Mouse (Mus musculus) kidney, embryonic 15.5 days (tissue): ENCODE measurements at regions not wholly inside any gene's neighbourhood (a gene's known extent, or its start where the extent isn't known, plus 50 kb on each side); places are given as distances from the start of the nearest gene placed in this dataset.
A peak's percentile ranks its signal among the peaks of the same experiment; 100 is the strongest.

Experiments used
- ATAC-seq: fragments of 200-750 bp; cut with Nextera tagmentation; replicated peaks from 2 replicates; pipeline ENCODE4 v1.8.0; 2017; ENCODE audit warnings: moderate TSS enrichment; ENCODE audit not compliant: low FRiP score
- H3K27ac ChIP-seq: fragments of 300-500 bp; sonication (generic); 2 replicates; pipeline ENCODE4 v1.5.1; 2015; ENCODE audit warnings: mild to moderate bottlenecking, inconsistent platforms
- H3K27me3 ChIP-seq: fragments of 300-500 bp; sonication (generic); 2 replicates; pipeline ENCODE4 v1.6.1; 2015; ENCODE audit warnings: inconsistent platforms
- H3K36me3 ChIP-seq: fragments of 300-500 bp; sonication (generic); 2 replicates; pipeline ENCODE4 v1.6.1; 2015; ENCODE audit warnings: inconsistent platforms
- H3K4me1 ChIP-seq: fragments of 300-500 bp; sonication (generic); 2 replicates; pipeline ENCODE4 v1.6.1; 2015; ENCODE audit warnings: inconsistent platforms
- H3K4me2 ChIP-seq: fragments of 300-500 bp; sonication (generic); 2 replicates; pipeline ENCODE4 v1.6.1; 2015; ENCODE audit warnings: moderate library complexity, mild to moderate bottlenecking, inconsistent platforms
- H3K4me3 ChIP-seq: fragments of 300-500 bp; sonication (generic); replicated peaks from 2 replicates; pipeline ENCODE4 v1.5.1; 2015; ENCODE audit warnings: mild to moderate bottlenecking, inconsistent platforms
- H3K9ac ChIP-seq: fragments of 300-500 bp; sonication (generic); 2 replicates; pipeline ENCODE4 v1.6.1; 2015; ENCODE audit warnings: mild to moderate bottlenecking, inconsistent platforms
- H3K9me3 ChIP-seq: fragments of 300-500 bp; sonication (generic); replicated peaks from 2 replicates; pipeline ENCODE4 v1.6.1; 2016; ENCODE audit warnings: inconsistent platforms
- WGBS: fragments of 180-500 bp; shearing (Covaris S2); methylation state at CpG from one replicate; pipeline ENCODE4 v1.1.7; 2015; ENCODE audit warnings: mixed read lengths; 5-methylcytosine and 5-hydroxymethylcytosine counted together

- no peak overlapping the region for H3K9ac ChIP-seq
- no peaks in the 10 kb centered on the region for H3K27me3 ChIP-seq
- no peaks in the 10 kb centered on the region for H3K36me3 ChIP-seq
- H3K27ac ChIP-seq = no peak overlapping the region
- ATAC-seq = no peak
- no peak overlapping the region for H3K4me2 ChIP-seq
- H3K9me3 ChIP-seq = no peaks in the 10 kb centered on the region
- no peak overlapping the region for H3K4me3 ChIP-seq
- WGBS = 86% methylated on average over 9 of the region's 9 CpGs
- H3K4me1 ChIP-seq = peaks cover 10% of the 10 kb centered on the region
Measured at GRCm38 (mm10) chr6:51347721-51348120, 84.7 kb upstream of the Nfe2l3 start.

GRCm38 (mm10) chr6:51349771-51350170, 82.7 kb upstream of the Nfe2l3 start:
- Histone ChIP-seq H3K4me1 (peaks cover 7% of the 10 kb centered on the region), H3K4me2 (no peak overlapping the region)

GRCm38 (mm10) chr6:51355041-51355440, 77.4 kb upstream of the Nfe2l3 start:
- Histone ChIP-seq H3K9ac (no peak overlapping the region), H3K27me3 (no peaks in the 10 kb centered on the region), H3K27ac (no peak overlapping the region), H3K4me2 (no peak overlapping the region), H3K4me3 (no peak overlapping the region), H3K36me3 (no peaks in the 10 kb centered on the region), H3K9me3 (no peaks in the 10 kb centered on the region), H3K4me1 (peaks cover under 1% of the 10 kb centered on the region; the same call in 1 of the 2 replicates)
- 59% methylated on average over 11 of the region's 11 CpGs for WGBS
- no peak for ATAC-seq

More at GRCm38 (mm10) chr6:51349771-51350170, 82.7 kb upstream of the Nfe2l3 start:
- Histone ChIP-seq H3K9me3 (no peaks in the 10 kb centered on the region), H3K27ac (no peak overlapping the region), H3K36me3 (no peaks in the 10 kb centered on the region), H3K4me3 (no peak overlapping the region), H3K9ac (no peak overlapping the region), H3K27me3 (no peaks in the 10 kb centered on the region)
- 17% methylated on average over 3 of the region's 3 CpGs for WGBS
- ATAC-seq = 0 out of 2 replicates have a peak, but pooled peaks have one; percentile 22

- ATAC-seq = no peak
- Histone ChIP-seq H3K4me2 (no peak overlapping the region), H3K4me3 (no peak overlapping the region), H3K27ac (no peak overlapping the region), H3K9ac (no peak overlapping the region), H3K4me1 (peaks cover 6% of the 10 kb centered on the region; the same call in 1 of the 2 replicates), H3K27me3 (0 out of 2 replicates have a peak, but pooled peaks cover 3% of the 10 kb centered on the region), H3K36me3 (no peaks in the 10 kb centered on the region), H3K9me3 (no peaks in the 10 kb centered on the region)
- WGBS = 81% methylated on average over 12 of the region's 12 CpGs
Measured at GRCm38 (mm10) chr6:51361611-51362180, 70.8 kb upstream of the Nfe2l3 start.

- H3K27me3 ChIP-seq = 0 out of 2 replicates have a peak, but pooled peaks cover 3% of the 10 kb centered on the region
- H3K27ac ChIP-seq = no peak overlapping the region
- peak overlapping the region; percentile 53 for H3K4me2 ChIP-seq
- no peaks in the 10 kb centered on the region for H3K36me3 ChIP-seq
- H3K9ac ChIP-seq = no peak overlapping the region
- H3K4me1 ChIP-seq = peaks cover 6% of the 10 kb centered on the region; the same call in 1 of the 2 replicates
- H3K9me3 ChIP-seq = no peaks in the 10 kb centered on the region
- 5% methylated on average over 15 of the region's 15 CpGs for WGBS
- H3K4me3 ChIP-seq = peak overlapping the region; percentile 22; the same call in 1 of the 2 replicates
- ATAC-seq = peak; percentile 76
Measured at GRCm38 (mm10) chr6:51362475-51363226, 69.8 kb upstream of the Nfe2l3 start.

- no peak overlapping the region for H3K4me3 ChIP-seq
- no peak for ATAC-seq
- H3K27me3 ChIP-seq = 0 out of 2 replicates have a peak, but pooled peaks cover 3% of the 10 kb centered on the region
- no peaks in the 10 kb centered on the region for H3K36me3 ChIP-seq
- 62% methylated on average over 6 of the region's 6 CpGs for WGBS
- 0 out of 2 replicates have a peak, but pooled peaks cover 6% of the 10 kb centered on the region for H3K4me1 ChIP-seq
- H3K27ac ChIP-seq = no peak overlapping the region
- no peak overlapping the region for H3K4me2 ChIP-seq
- H3K9me3 ChIP-seq = no peaks in the 10 kb centered on the region
- no peak overlapping the region for H3K9ac ChIP-seq
Measured at GRCm38 (mm10) chr6:51364776-51365175, 67.7 kb upstream of the Nfe2l3 start.

GRCm38 (mm10) chr6:51369771-51370170, 62.7 kb upstream of the Nfe2l3 start:
- ATAC-seq = no peak

GRCm38 (mm10) chr6:51372357-51372756, 60.1 kb upstream of the Nfe2l3 start:
- no peak overlapping the region for H3K9ac ChIP-seq
- no peaks in the 10 kb centered on the region for H3K27me3 ChIP-seq
- no peaks in the 10 kb centered on the region for H3K9me3 ChIP-seq
- no peak overlapping the region for H3K4me2 ChIP-seq
- no peak overlapping the region for H3K4me3 ChIP-seq
- 64% methylated on average over 7 of the region's 7 CpGs for WGBS
- no peak overlapping the region for H3K27ac ChIP-seq
- ATAC-seq = no peak
- H3K4me1 ChIP-seq = no peaks in the 10 kb centered on the region
- no peaks in the 10 kb centered on the region for H3K36me3 ChIP-seq

More at GRCm38 (mm10) chr6:51369771-51370170, 62.7 kb upstream of the Nfe2l3 start:
- Histone ChIP-seq H3K4me1 (no peaks in the 10 kb centered on the region), H3K9ac (no peak overlapping the region), H3K4me3 (no peak overlapping the region), H3K9me3 (no peaks in the 10 kb centered on the region), H3K36me3 (no peaks in the 10 kb centered on the region), H3K27ac (no peak overlapping the region), H3K27me3 (no peaks in the 10 kb centered on the region), H3K4me2 (no peak overlapping the region)
- 72% methylated on average over 6 of the region's 6 CpGs for WGBS

- no peaks in the 10 kb centered on the region for H3K27me3 ChIP-seq
- no peak overlapping the region for H3K9ac ChIP-seq
- no peak overlapping the region for H3K4me3 ChIP-seq
- no peak for ATAC-seq
- no peak overlapping the region for H3K4me2 ChIP-seq
- H3K27ac ChIP-seq = no peak overlapping the region
- H3K4me1 ChIP-seq = peaks cover 16% of the 10 kb centered on the region; the same call in 1 of the 2 replicates
- H3K9me3 ChIP-seq = no peaks in the 10 kb centered on the region
- 88% methylated on average over 3 of the region's 3 CpGs for WGBS
- no peaks in the 10 kb centered on the region for H3K36me3 ChIP-seq
Measured at GRCm38 (mm10) chr6:51378436-51378835, 54.0 kb upstream of the Nfe2l3 start.

- Histone ChIP-seq H3K27me3 (no peaks in the 10 kb centered on the region), H3K4me2 (peak overlapping the region; percentile 67), H3K9ac (peak overlapping the region; percentile 56), H3K4me3 (peak overlapping the region; percentile 43), H3K36me3 (no peaks in the 10 kb centered on the region), H3K27ac (peak overlapping the region; percentile 84), H3K4me1 (peaks cover 16% of the 10 kb centered on the region; the same call in 1 of the 2 replicates), H3K9me3 (no peaks in the 10 kb centered on the region)
- ATAC-seq = no peak
- WGBS = 12% methylated on average over 5 of the region's 5 CpGs
Measured at GRCm38 (mm10) chr6:51379074-51379473, 53.4 kb upstream of the Nfe2l3 start.

GRCm38 (mm10) chr6:51379560-51380274, 52.8 kb upstream of the Nfe2l3 start:
- Histone ChIP-seq H3K4me1 (peaks cover 18% of the 10 kb centered on the region; the same call in 1 of the 2 replicates), H3K36me3 (no peaks in the 10 kb centered on the region), H3K9me3 (no peaks in the 10 kb centered on the region), H3K27me3 (no peaks in the 10 kb centered on the region), H3K4me3 (peak overlapping the region; percentile 43), H3K4me2 (peak overlapping the region; percentile 67), H3K27ac (peak overlapping the region; percentile 84), H3K9ac (peak overlapping the region; percentile 56)
- ATAC-seq = peak; percentile 61
- WGBS = 6% methylated on average over 36 of the region's 36 CpGs

- Histone ChIP-seq H3K27me3 (no peaks in the 10 kb centered on the region), H3K36me3 (no peaks in the 10 kb centered on the region), H3K27ac (no peak overlapping the region), H3K4me1 (peaks cover 18% of the 10 kb centered on the region; the same call in 1 of the 2 replicates), H3K4me2 (no peak overlapping the region), H3K4me3 (no peak overlapping the region), H3K9me3 (no peaks in the 10 kb centered on the region), H3K9ac (no peak overlapping the region)
- no peak for ATAC-seq
- WGBS = 79% methylated on average over 4 of the region's 4 CpGs
Measured at GRCm38 (mm10) chr6:51380275-51380575, 52.2 kb upstream of the Nfe2l3 start.
